Mouse (Mus musculus) heart, adult 9 months (tissue): ENCODE data around the gene Anp32e.

Source experiments
- DNase-seq, 2 experiments: peaks; one replicate each; pipeline ENCODE4 v3.0.0; 2022; ENCODE audit warnings: low spot score in 2 of 2

The Anp32e gene

DNA sequence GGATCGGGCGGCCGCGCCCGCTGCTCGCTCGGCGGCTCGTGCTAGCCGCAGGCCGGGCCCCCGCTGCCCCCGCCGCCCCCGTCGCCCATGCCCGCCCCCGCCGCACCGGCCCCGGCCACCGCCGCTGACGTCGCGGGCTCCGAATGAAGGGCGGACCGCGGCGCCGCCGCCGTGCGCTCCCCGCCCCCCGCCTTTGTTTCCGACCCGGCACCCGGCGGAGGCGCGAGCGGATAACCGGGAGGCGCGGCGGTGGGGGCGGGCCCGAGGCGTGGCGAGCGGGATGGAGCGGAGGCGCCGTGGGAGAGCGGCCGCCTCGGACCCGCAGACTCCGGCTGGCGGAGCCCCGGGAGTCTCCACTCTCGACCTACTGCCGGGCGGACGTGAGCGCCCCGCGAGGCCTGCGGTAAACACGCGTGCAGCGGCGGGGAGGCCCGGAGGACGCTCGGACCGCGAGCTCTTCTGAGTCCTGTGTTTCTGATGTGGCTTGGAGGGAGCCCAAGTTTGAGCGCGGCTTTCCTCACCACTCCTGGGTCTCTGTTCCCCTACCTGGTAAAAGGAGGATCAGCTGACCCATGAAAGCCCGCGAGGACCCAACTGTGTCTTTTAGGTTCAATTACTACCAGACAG is 66.9 kb downstream of the Anp32e start, which contains the start of gene Plekho1:
Gene Plekho1 (minus strand): TSS at position 200 of the 627 bp plus-strand sequence.
- peak; percentile 71 for DNase-seq

GRCm38 (mm10) chr3:95996451-95997073 is 67.5 kb downstream of the Anp32e start:
- no peak for DNase-seq
